Mouse (Mus musculus): ENCODE results near the gene Ankrd33. TPM values are rescaled to one million over a fixed set of nuclear protein-coding genes. Genes with fewer than 3 reads are reported as not detected.
A peak's percentile ranks its signal among the peaks of the same experiment; 100 is the strongest.

Ankrd33 gene
- polyA plus RNA-seq, 1 experiment, result not detected

DNA sequence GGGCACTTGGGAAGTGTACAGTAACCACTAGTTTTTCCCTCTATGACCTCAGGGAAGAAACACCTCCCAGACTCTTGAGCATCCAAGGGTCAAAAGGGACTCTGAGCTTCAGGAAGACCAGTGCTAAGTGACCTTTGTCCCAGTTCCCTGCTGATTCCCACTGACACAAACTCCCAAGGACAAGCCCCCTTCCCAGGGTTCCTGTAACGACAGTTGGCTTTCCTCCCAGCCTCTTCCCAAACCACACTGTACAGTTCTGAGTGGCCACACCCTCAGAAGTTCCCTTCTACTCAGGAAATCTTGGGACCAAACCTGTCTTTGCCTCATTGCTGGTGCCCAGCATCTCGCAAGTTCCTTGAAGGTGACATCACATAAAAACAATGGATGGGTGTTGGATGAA is 42.8 kb upstream of the Ankrd33 start:
- WGBS, result 45% methylated on average over 2 of the region's 2 CpGs

DNA sequence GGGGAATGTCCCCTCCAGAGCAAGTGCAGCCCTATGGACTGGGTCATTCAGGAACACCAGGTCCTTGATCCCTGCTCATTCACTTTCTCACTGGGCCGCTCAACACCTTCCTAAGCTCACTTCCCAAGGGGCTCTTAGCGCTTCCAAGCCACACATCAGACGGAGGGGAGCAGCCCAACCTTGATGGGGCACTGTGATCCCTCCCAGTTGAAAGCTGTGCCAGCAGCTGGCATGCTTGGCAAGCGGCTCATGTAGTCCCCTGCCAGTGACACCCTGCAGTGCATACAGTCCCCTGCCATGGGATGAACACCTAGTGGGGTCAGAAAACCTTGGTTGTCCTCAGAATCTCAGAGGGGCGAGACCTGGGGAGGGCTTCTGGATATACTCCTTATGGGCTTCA is 41.5 kb upstream of the Ankrd33 start:
- 0 out of 2 replicates have a peak overlapping the region, but pooled peaks have one; percentile 10 for H3K27ac ChIP-seq (ENCODE audit: insufficient read depth, low read depth, low read length)
- peaks cover 66% of the 10 kb centered on the region for H3K4me1 ChIP-seq (ENCODE audit: control insufficient read depth, insufficient read depth, low read length)
- H3K36me3 ChIP-seq (ENCODE audit: control insufficient read depth, insufficient read depth, low read length), result no peaks in the 10 kb centered on the region
- TF ChIP-seq CTCF (conservative IDR thresholded peaks at IDR 0.05; ENCODE audit: insufficient read depth, insufficient read length, low read depth, low read length) (no peak), POLR2A (IDR thresholded peaks at IDR 0.05; ENCODE audit: low read depth, low read length) (no peak)
- 45% methylated on average over 5 of the region's 5 CpGs for WGBS
- H3K27me3 ChIP-seq (replicated peaks; ENCODE audit: control insufficient read depth, insufficient read depth, low read length), result no peaks in the 10 kb centered on the region
- peak; percentile 54 for DNase-seq
- no peak overlapping the region for H3K4me3 ChIP-seq (ENCODE audit: insufficient read depth, low read depth, low read length)

More for the DNA sequence above, 42.8 kb upstream of the Ankrd33 start:
- peak; percentile 63 for DNase-seq
- TF ChIP-seq CTCF (conservative IDR thresholded peaks at IDR 0.05; ENCODE audit: insufficient read depth, insufficient read length, low read depth, low read length), result no peak
- TF ChIP-seq POLR2A (IDR thresholded peaks at IDR 0.05; ENCODE audit: low read depth, low read length), result no peak
- H3K27ac ChIP-seq (ENCODE audit: insufficient read depth, low read depth, low read length), result 0 out of 2 replicates have a peak overlapping the region, but pooled peaks have one; percentile 10
- H3K27me3 ChIP-seq (replicated peaks; ENCODE audit: control insufficient read depth, insufficient read depth, low read length), result no peaks in the 10 kb centered on the region
- H3K36me3 ChIP-seq (ENCODE audit: control insufficient read depth, insufficient read depth, low read length), result no peaks in the 10 kb centered on the region
- H3K4me3 ChIP-seq (ENCODE audit: insufficient read depth, low read depth, low read length), result no peak overlapping the region
- peaks cover 78% of the 10 kb centered on the region for H3K4me1 ChIP-seq (ENCODE audit: control insufficient read depth, insufficient read depth, low read length)

DNA sequence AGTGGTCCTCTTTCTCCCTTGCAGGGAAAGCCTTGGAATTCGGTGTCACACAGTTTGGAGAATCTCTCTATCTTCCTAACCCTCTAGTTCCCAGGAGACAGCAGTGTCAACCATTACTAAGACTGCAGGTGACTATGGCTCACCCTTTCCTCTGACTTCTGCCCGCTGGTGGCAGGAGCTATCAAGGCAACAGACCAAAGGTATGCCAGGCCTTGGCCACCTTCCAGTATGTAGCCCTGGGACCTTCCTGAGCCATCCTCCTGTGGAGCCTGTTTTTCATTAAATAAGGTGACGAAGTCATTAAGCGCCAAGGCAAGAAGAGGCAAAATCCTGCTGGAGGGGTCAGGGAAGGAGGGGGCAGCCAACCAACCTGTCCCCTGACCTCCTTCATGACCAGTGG is 40.4 kb upstream of the Ankrd33 start:
- DNase-seq, result peak; percentile 92
- no peaks in the 10 kb centered on the region for H3K36me3 ChIP-seq (ENCODE audit: control insufficient read depth, insufficient read depth, low read length)
- no peaks in the 10 kb centered on the region for H3K27me3 ChIP-seq (replicated peaks; ENCODE audit: control insufficient read depth, insufficient read depth, low read length)
- TF ChIP-seq CTCF (conservative IDR thresholded peaks at IDR 0.05; ENCODE audit: insufficient read depth, insufficient read length, low read depth, low read length) (peak; percentile 44), POLR2A (IDR thresholded peaks at IDR 0.05; ENCODE audit: low read depth, low read length) (no peak)
- no peak overlapping the region for H3K4me3 ChIP-seq (ENCODE audit: insufficient read depth, low read depth, low read length)
- peak overlapping the region; percentile 46; the same call in 1 of the 2 replicates for H3K27ac ChIP-seq (ENCODE audit: insufficient read depth, low read depth, low read length)
- WGBS, result 39% methylated on average over 4 of the region's 4 CpGs
- H3K4me1 ChIP-seq (ENCODE audit: control insufficient read depth, insufficient read depth, low read length), result peaks cover 60% of the 10 kb centered on the region

DNA sequence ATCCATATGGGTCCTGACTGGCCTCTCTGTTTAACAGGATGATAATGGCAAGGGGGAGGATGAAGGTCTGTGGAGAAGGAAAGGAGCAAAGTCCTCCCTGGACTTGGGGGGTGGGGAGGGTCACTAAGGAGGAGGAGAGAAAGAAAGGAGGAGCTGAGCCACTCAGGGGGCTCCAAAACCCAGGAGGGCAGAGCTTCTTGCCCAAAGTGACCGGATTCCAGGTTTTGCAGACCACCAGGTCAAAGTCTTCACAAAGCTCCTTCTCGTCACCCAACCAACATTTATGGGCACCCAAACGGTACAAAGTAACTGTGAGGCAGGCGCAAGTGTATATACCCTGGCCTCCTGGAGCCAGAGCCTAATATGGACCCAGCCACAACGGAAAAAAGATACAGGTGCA is 39.9 kb upstream of the Ankrd33 start:
- Histone ChIP-seq H3K36me3 (ENCODE audit: control insufficient read depth, insufficient read depth, low read length) (no peaks in the 10 kb centered on the region), H3K4me1 (ENCODE audit: control insufficient read depth, insufficient read depth, low read length) (peaks cover 55% of the 10 kb centered on the region), H3K27me3 (replicated peaks; ENCODE audit: control insufficient read depth, insufficient read depth, low read length) (no peaks in the 10 kb centered on the region), H3K4me3 (ENCODE audit: insufficient read depth, low read depth, low read length) (peak overlapping the region; percentile 79), H3K27ac (ENCODE audit: insufficient read depth, low read depth, low read length) (peak overlapping the region; percentile 11)
- TF ChIP-seq CTCF (conservative IDR thresholded peaks at IDR 0.05; ENCODE audit: insufficient read depth, insufficient read length, low read depth, low read length), result no peak
- TF ChIP-seq POLR2A (IDR thresholded peaks at IDR 0.05; ENCODE audit: low read depth, low read length), result no peak
- DNase-seq, result peak; percentile 52
- 48% methylated on average over 5 of the region's 5 CpGs for WGBS

DNA sequence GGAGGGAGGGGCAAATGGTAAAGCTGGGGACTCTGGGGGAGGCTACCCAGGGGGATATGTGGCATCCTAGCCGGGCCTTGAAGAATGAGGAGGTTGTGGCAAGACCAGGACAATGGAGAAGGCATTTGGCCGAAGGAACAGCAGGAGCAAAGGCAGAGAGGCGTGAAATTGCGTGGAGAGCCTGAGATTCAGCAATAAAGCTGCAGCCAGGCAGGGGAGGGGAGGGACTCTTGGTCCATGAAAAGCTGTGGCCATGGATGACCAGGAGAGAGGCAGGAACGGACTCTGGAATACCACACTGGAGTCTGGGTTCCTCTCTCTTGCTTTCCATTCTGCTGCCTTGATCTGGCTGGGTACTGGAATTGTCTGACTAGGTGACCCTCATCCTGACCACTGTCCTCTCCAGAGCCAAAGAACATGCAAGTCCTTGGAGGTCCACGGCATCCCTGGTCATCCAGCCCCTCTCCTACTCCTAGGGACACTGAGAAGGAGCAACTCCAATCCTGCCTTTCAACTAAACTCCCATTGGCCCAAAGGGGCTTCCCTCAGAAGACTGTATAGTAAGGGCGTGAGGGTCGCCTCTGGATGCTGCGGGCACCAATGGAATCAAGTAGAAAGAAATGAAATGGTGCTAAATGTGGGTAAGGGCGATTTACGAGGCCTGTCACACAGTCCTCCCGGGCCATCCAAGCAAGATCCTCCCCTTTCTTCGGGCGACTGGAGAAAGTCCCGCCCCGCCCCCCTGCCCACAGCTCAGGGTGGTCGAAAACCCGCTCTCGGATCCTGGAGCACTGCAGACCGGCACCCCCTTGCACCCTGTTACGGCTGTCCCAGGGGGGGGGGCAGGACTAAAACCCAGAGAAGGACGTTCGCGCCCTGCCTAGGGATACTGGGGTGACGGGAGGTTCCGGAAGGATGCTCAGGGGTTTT is 39.2 kb upstream of the Ankrd33 start:
- Histone ChIP-seq H3K36me3 (ENCODE audit: control insufficient read depth, insufficient read depth, low read length) (no peaks in the 10 kb centered on the region), H3K27ac (ENCODE audit: insufficient read depth, low read depth, low read length) (peak overlapping the region; percentile 11), H3K4me1 (ENCODE audit: control insufficient read depth, insufficient read depth, low read length) (peaks cover 48% of the 10 kb centered on the region), H3K27me3 (replicated peaks; ENCODE audit: control insufficient read depth, insufficient read depth, low read length) (no peaks in the 10 kb centered on the region), H3K4me3 (ENCODE audit: insufficient read depth, low read depth, low read length) (peak overlapping the region; percentile 79)
- TF ChIP-seq POLR2A (IDR thresholded peaks at IDR 0.05; ENCODE audit: low read depth, low read length) (peak; percentile 9), CTCF (conservative IDR thresholded peaks at IDR 0.05; ENCODE audit: insufficient read depth, insufficient read length, low read depth, low read length) (no peak)
- peak; percentile 69 for DNase-seq
- WGBS, result 29% methylated on average over 26 of the region's 26 CpGs

DNA sequence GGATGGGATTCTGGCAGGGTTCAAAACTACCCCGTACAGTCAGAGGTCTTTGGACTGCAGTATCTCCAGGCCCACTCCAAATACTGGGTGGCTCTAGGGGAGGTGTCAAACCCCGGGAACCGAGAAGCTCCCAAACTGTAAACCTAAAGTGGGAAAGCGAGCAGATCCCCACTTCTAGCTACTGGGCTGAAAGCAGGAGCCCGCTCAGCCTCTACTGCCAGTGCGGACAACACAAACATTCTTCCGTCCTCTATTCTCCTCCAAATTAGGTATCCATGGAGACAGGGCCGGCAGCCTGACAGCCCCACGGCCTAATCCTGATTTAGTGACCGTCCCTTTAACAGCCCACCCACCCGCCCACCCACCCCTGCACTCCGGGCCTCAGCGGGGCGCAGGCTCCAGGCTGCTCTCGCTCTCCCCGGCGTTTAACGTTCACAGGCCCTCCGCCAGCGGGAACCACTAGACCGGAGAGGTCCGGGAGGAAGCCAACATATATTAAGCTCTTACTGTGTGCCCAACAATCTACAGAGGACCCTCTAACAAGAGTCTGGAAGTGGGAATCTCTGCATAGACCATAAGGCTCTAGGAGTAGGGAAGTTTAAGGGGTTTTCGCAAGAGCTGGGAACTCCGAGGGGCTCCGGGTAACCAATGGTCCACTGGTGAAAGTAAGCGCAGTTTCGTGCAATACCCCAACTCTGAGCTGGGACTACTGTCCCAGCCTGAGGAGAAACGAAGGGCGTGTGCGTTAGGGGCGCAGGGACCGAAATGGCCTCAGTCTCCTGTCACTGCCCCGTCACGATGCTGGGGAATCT is 38.3 kb upstream of the Ankrd33 start:
- Histone ChIP-seq H3K4me3 (ENCODE audit: insufficient read depth, low read depth, low read length) (peak overlapping the region; percentile 79), H3K27ac (ENCODE audit: insufficient read depth, low read depth, low read length) (peak overlapping the region; percentile 82), H3K27me3 (replicated peaks; ENCODE audit: control insufficient read depth, insufficient read depth, low read length) (no peaks in the 10 kb centered on the region), H3K36me3 (ENCODE audit: control insufficient read depth, insufficient read depth, low read length) (no peaks in the 10 kb centered on the region), H3K4me1 (ENCODE audit: control insufficient read depth, insufficient read depth, low read length) (peaks cover 42% of the 10 kb centered on the region)
- 5% methylated on average over 34 of the region's 34 CpGs for WGBS
- peak; percentile 52 for DNase-seq
- no peak for TF ChIP-seq CTCF (conservative IDR thresholded peaks at IDR 0.05; ENCODE audit: insufficient read depth, insufficient read length, low read depth, low read length)
- TF ChIP-seq POLR2A (IDR thresholded peaks at IDR 0.05; ENCODE audit: low read depth, low read length), result no peak
